Mouse (Mus musculus) C2C12 (cell line): ENCODE results near the gene Bmp8b.

ENCODE experiments used
- CEBPB ChIP-seq: IDR thresholded peaks from one replicate; pipeline ENCODE4 v1.6.1; 2011; ENCODE audit warnings: low read depth, mild to moderate bottlenecking, control low read depth, moderate library complexity
- CTCF ChIP-seq: IDR thresholded peaks from one replicate; pipeline ENCODE4 v1.5.1; 2011; ENCODE audit not compliant: control insufficient read depth, insufficient read depth, insufficient read length
- FOSL1 ChIP-seq: IDR thresholded peaks from one replicate; pipeline ENCODE4 v1.8.0; 2011; ENCODE audit warnings: mild to moderate bottlenecking, low read length; ENCODE audit not compliant: poor library complexity, insufficient read depth, severe bottlenecking
- MAX ChIP-seq: IDR thresholded peaks from one replicate; pipeline ENCODE4 v1.6.1; 2011; ENCODE audit warnings: mild to moderate bottlenecking, control low read depth
- MYOD1 ChIP-seq: IDR thresholded peaks from one replicate; pipeline ENCODE4 v1.6.1; 2011; ENCODE audit warnings: low read depth; ENCODE audit not compliant: control insufficient read depth, insufficient read length
- MYOG ChIP-seq: IDR thresholded peaks from one replicate; pipeline ENCODE4 v1.6.1; 2011; ENCODE audit not compliant: control insufficient read depth, insufficient read length; ENCODE audit errors: extremely low read depth
- USF1 ChIP-seq: IDR thresholded peaks from one replicate; pipeline ENCODE4 v1.6.1; 2011; ENCODE audit warnings: low read depth, mild to moderate bottlenecking, control low read depth, moderate library complexity

GRCm38 (mm10) chr4:123071266-123071966 is 33.5 kb upstream of the Bmp8b start:
- TF ChIP-seq USF1 (no peak), CTCF (peak; percentile 27), FOSL1 (no peak), MAX (no peak), MYOD1 (no peak), MYOG (no peak), CEBPB (no peak)
